Mouse (Mus musculus) heart, adult 2 months (tissue): Measurements from ENCODE around the gene Gucy2d.

Experiments used
- CTCF ChIP-seq: fragments of 200-600 bp; IDR thresholded peaks from 2 replicates; pipeline ENCODE4 v1.8.1; 2022; ENCODE audit warnings: antibody characterized with exemption, mild to moderate bottlenecking, moderate library complexity
- EP300 ChIP-seq: fragments of 200-500 bp; IDR thresholded peaks from 2 replicates; pipeline ENCODE4 v1.6.1; 2011; ENCODE audit warnings: low read depth, low read length, control low read depth; ENCODE audit not compliant: insufficient read depth
- POLR2A ChIP-seq: fragments of 200-500 bp; IDR thresholded peaks from 2 replicates; pipeline ENCODE4 v1.6.1; 2011; ENCODE audit warnings: mild to moderate bottlenecking, low read depth, low read length, control low read depth; ENCODE audit not compliant: insufficient read depth

GRCm38 (mm10) chr7:98407615-98408014, 32.6 kb upstream of the Gucy2d start:
- no peak for TF ChIP-seq CTCF
- TF ChIP-seq POLR2A, result no peak
- no peak for TF ChIP-seq EP300
